Mouse (Mus musculus) gastrocnemius, adult 18-20 months (tissue): Measurements from ENCODE around the gene Rab3gap1. TPM values are rescaled to one million over a fixed set of nuclear protein-coding genes. Genes with fewer than 3 reads are reported as not detected.

Experiments used
- DNase-seq: peaks from one replicate; pipeline ENCODE4 v3.0.0; 2021; ENCODE audit warnings: low spot score
- long read RNA-seq, 2 experiments: library from polyadenylated mRNA; stranded (forward); transcript quantifications; one replicate each; pipeline ENCODE4 v2.0.0; 2021
- total RNA-seq, 2 experiments: library from RNA; stranded (reverse); gene quantifications; 2 replicates each; pipeline ENCODE4 v1.2.3; 2021

The Rab3gap1 gene
- total RNA-seq: 10 to 100 TPM; 22.1 to 25.0 TPM
- long read RNA-seq, experiment 1, full-length matches to known transcripts: 28 of 39 reads
- long read RNA-seq, experiment 1, partial matches to known transcripts: 9 of 39 reads
- long read RNA-seq, experiment 1, other reads (novel, unspliced or antisense): 2 of 39 reads
- long read RNA-seq, experiment 2, full-length matches to known transcripts: 13 of 18 reads
- long read RNA-seq, experiment 2, partial matches to known transcripts: 2 of 18 reads
- long read RNA-seq, experiment 2, other reads (novel, unspliced or antisense): 3 of 18 reads

- DNase-seq: peak; percentile 90
Measured at GRCm38 (mm10) chr1:127868300-127869261, at the start of gene Rab3gap1. Rab3gap1 (plus strand) TSS chr1:127868773.

- DNase-seq: peak; percentile 53
Measured at GRCm38 (mm10) chr1:127827325-127827724, 41.2 kb upstream of the Rab3gap1 start.

- no peak for DNase-seq
Measured at GRCm38 (mm10) chr1:127830215-127830921, 38.2 kb upstream of the Rab3gap1 start.

- no peak for DNase-seq
Measured at GRCm38 (mm10) chr1:127833714-127834113, 34.9 kb upstream of the Rab3gap1 start.

GRCm38 (mm10) chr1:127834202-127834601, 34.4 kb upstream of the Rab3gap1 start:
- DNase-seq: no peak

GRCm38 (mm10) chr1:127836619-127837018, 32.0 kb upstream of the Rab3gap1 start:
- no peak for DNase-seq

- DNase-seq: no peak
Measured at GRCm38 (mm10) chr1:127838602-127839001, 30.0 kb upstream of the Rab3gap1 start.

- no peak for DNase-seq
Measured at GRCm38 (mm10) chr1:127845472-127845871, 23.1 kb upstream of the Rab3gap1 start.

GRCm38 (mm10) chr1:127850075-127850610, 18.4 kb upstream of the Rab3gap1 start:
- no peak for DNase-seq

GRCm38 (mm10) chr1:127854486-127855222, 13.9 kb upstream of the Rab3gap1 start, which contains the start of gene Map3k19:
Map3k19 (minus strand) TSS chr1:127855031.
- peak; percentile 45 for DNase-seq

- peak; percentile 3 for DNase-seq
Measured at GRCm38 (mm10) chr1:127858945-127859648, 9.5 kb upstream of the Rab3gap1 start.

GRCm38 (mm10) chr1:127859799-127860400, 8.7 kb upstream of the Rab3gap1 start:
- no peak for DNase-seq

GRCm38 (mm10) chr1:127860492-127860891, 8.1 kb upstream of the Rab3gap1 start:
- no peak for DNase-seq

- DNase-seq: no peak
Measured at GRCm38 (mm10) chr1:127861900-127862299, 6.7 kb upstream of the Rab3gap1 start.

GRCm38 (mm10) chr1:127863806-127864205, 4.8 kb upstream of the Rab3gap1 start:
- no peak for DNase-seq

GRCm38 (mm10) chr1:127869276-127869675, 703 bp downstream of the Rab3gap1 start:
- DNase-seq: no peak

- no peak for DNase-seq
Measured at GRCm38 (mm10) chr1:127899401-127899800, 30.8 kb downstream of the Rab3gap1 start.

- DNase-seq: no peak
Measured at GRCm38 (mm10) chr1:127904774-127905385, 36.3 kb downstream of the Rab3gap1 start.

- DNase-seq: no peak
Measured at GRCm38 (mm10) chr1:127913116-127913515, 44.5 kb downstream of the Rab3gap1 start.
